Mouse (Mus musculus): Measurements from ENCODE around the gene Eif2ak4. TPM values are rescaled to one million over a fixed set of nuclear protein-coding genes. Genes with fewer than 3 reads are reported as not detected.

Eif2ak4 gene
- polyA plus RNA-seq, 1 experiment from 2014 or later = 10.2 TPM

GRCm38 (mm10) chr2:118408336-118408895 is 20.0 kb downstream of the Eif2ak4 start:
- no peaks in the 10 kb centered on the region for H3K27me3 ChIP-seq (replicated peaks)
- no peak overlapping the region for H3K4me2 ChIP-seq (replicated peaks)
- H3K4me1 ChIP-seq (replicated peaks) = no peaks in the 10 kb centered on the region
- no peak for ATAC-seq
- peaks cover 17% of the 10 kb centered on the region for H3K36me3 ChIP-seq
- H3K9ac ChIP-seq = no peak overlapping the region
- no peak overlapping the region for H3K4me3 ChIP-seq (replicated peaks)
- H3K27ac ChIP-seq = no peak overlapping the region
- H3K9me3 ChIP-seq = no peaks in the 10 kb centered on the region
- 78% methylated on average over 4 of the region's 4 CpGs for WGBS

GRCm38 (mm10) chr2:118412821-118413220 is 24.4 kb downstream of the Eif2ak4 start:
- H3K9ac ChIP-seq = no peak overlapping the region
- H3K4me3 ChIP-seq (replicated peaks) = no peak overlapping the region
- ATAC-seq = no peak
- H3K4me2 ChIP-seq (replicated peaks) = no peak overlapping the region
- no peaks in the 10 kb centered on the region for H3K4me1 ChIP-seq (replicated peaks)
- H3K9me3 ChIP-seq = no peaks in the 10 kb centered on the region
- no peak overlapping the region for H3K27ac ChIP-seq
- H3K36me3 ChIP-seq = peaks cover 18% of the 10 kb centered on the region
- WGBS = 95% methylated on average over 11 of the region's 11 CpGs
- no peaks in the 10 kb centered on the region for H3K27me3 ChIP-seq (replicated peaks)

GRCm38 (mm10) chr2:118415601-118416355 is 27.4 kb downstream of the Eif2ak4 start:
- Histone ChIP-seq H3K9ac (no peak overlapping the region), H3K4me1 (replicated peaks) (no peaks in the 10 kb centered on the region), H3K36me3 (peaks cover 20% of the 10 kb centered on the region), H3K4me3 (replicated peaks) (no peak overlapping the region), H3K9me3 (no peaks in the 10 kb centered on the region), H3K4me2 (replicated peaks) (no peak overlapping the region), H3K27ac (no peak overlapping the region), H3K27me3 (replicated peaks) (no peaks in the 10 kb centered on the region)
- no peak for ATAC-seq
- WGBS = 87% methylated on average over 6 of the region's 6 CpGs

GRCm38 (mm10) chr2:118418076-118418475 is 29.7 kb downstream of the Eif2ak4 start:
- peaks cover 19% of the 10 kb centered on the region for H3K36me3 ChIP-seq

GRCm38 (mm10) chr2:118421951-118422350 is 33.5 kb downstream of the Eif2ak4 start:
- no peaks in the 10 kb centered on the region for H3K27me3 ChIP-seq (replicated peaks)

More at GRCm38 (mm10) chr2:118418076-118418475, 29.7 kb downstream of the Eif2ak4 start:
- Histone ChIP-seq H3K9ac (no peak overlapping the region), H3K27me3 (replicated peaks) (no peaks in the 10 kb centered on the region), H3K27ac (no peak overlapping the region), H3K9me3 (no peaks in the 10 kb centered on the region), H3K4me2 (replicated peaks) (no peak overlapping the region), H3K4me3 (replicated peaks) (no peak overlapping the region), H3K4me1 (replicated peaks) (no peaks in the 10 kb centered on the region)
- no peak for ATAC-seq
- 89% methylated on average over 4 of the region's 4 CpGs for whole genome bisulfite sequencing

GRCm38 (mm10) chr2:118422385-118422784 is 34.0 kb downstream of the Eif2ak4 start:
- no peak for ATAC-seq
- peaks cover 14% of the 10 kb centered on the region for H3K36me3 ChIP-seq
- H3K27ac ChIP-seq = no peak overlapping the region
- H3K4me1 ChIP-seq (replicated peaks) = no peaks in the 10 kb centered on the region
- WGBS = 91% methylated on average over 8 of the region's 8 CpGs
- no peak overlapping the region for H3K9ac ChIP-seq
- no peaks in the 10 kb centered on the region for H3K27me3 ChIP-seq (replicated peaks)
- H3K4me2 ChIP-seq (replicated peaks) = no peak overlapping the region
- H3K9me3 ChIP-seq = no peaks in the 10 kb centered on the region
- H3K4me3 ChIP-seq (replicated peaks) = no peak overlapping the region

More at GRCm38 (mm10) chr2:118421951-118422350, 33.5 kb downstream of the Eif2ak4 start:
- WGBS = 88% methylated on average over 15 of the region's 15 CpGs
- H3K4me1 ChIP-seq (replicated peaks) = no peaks in the 10 kb centered on the region
- no peak for ATAC-seq
- H3K9me3 ChIP-seq = no peaks in the 10 kb centered on the region
- no peak overlapping the region for H3K27ac ChIP-seq
- H3K4me3 ChIP-seq (replicated peaks) = no peak overlapping the region
- H3K36me3 ChIP-seq = peaks cover 14% of the 10 kb centered on the region
- H3K4me2 ChIP-seq (replicated peaks) = no peak overlapping the region
- no peak overlapping the region for H3K9ac ChIP-seq

GRCm38 (mm10) chr2:118428296-118428695 is 39.9 kb downstream of the Eif2ak4 start:
- H3K4me1 ChIP-seq (replicated peaks) = no peaks in the 10 kb centered on the region
- H3K9me3 ChIP-seq = no peaks in the 10 kb centered on the region
- H3K9ac ChIP-seq = no peak overlapping the region
- ATAC-seq = no peak
- 90% methylated on average over 6 of the region's 6 CpGs for WGBS
- H3K4me3 ChIP-seq (replicated peaks) = no peak overlapping the region
- peaks cover 13% of the 10 kb centered on the region; the same call in 1 of the 2 replicates for H3K36me3 ChIP-seq
- no peaks in the 10 kb centered on the region for H3K27me3 ChIP-seq (replicated peaks)
- no peak overlapping the region for H3K4me2 ChIP-seq (replicated peaks)
- no peak overlapping the region for H3K27ac ChIP-seq

- H3K4me2 ChIP-seq (replicated peaks) = no peak overlapping the region
- H3K27me3 ChIP-seq (replicated peaks) = no peaks in the 10 kb centered on the region
- H3K4me1 ChIP-seq (replicated peaks) = no peaks in the 10 kb centered on the region
- no peak overlapping the region for H3K9ac ChIP-seq
- WGBS = 87% methylated on average over 9 of the region's 9 CpGs
- no peak for ATAC-seq
- H3K4me3 ChIP-seq (replicated peaks) = no peak overlapping the region
- peaks cover 20% of the 10 kb centered on the region for H3K36me3 ChIP-seq
- no peak overlapping the region for H3K27ac ChIP-seq
- no peaks in the 10 kb centered on the region for H3K9me3 ChIP-seq
Observed at GRCm38 (mm10) chr2:118429297-118429696, 40.9 kb downstream of the Eif2ak4 start.

GRCm38 (mm10) chr2:118430630-118431029 is 42.2 kb downstream of the Eif2ak4 start:
- H3K9ac ChIP-seq = no peak overlapping the region
- H3K4me1 ChIP-seq (replicated peaks) = no peaks in the 10 kb centered on the region
- no peak for ATAC-seq
- no peaks in the 10 kb centered on the region for H3K27me3 ChIP-seq (replicated peaks)
- no peak overlapping the region for H3K27ac ChIP-seq
- H3K4me2 ChIP-seq (replicated peaks) = no peak overlapping the region
- H3K4me3 ChIP-seq (replicated peaks) = no peak overlapping the region
- 79% methylated on average over 16 of the region's 16 CpGs for WGBS
- peaks cover 20% of the 10 kb centered on the region for H3K36me3 ChIP-seq
- H3K9me3 ChIP-seq = no peaks in the 10 kb centered on the region

GRCm38 (mm10) chr2:118431589-118431988 is 43.2 kb downstream of the Eif2ak4 start:
- no peak for ATAC-seq
- Histone ChIP-seq H3K27ac (no peak overlapping the region), H3K36me3 (peaks cover 27% of the 10 kb centered on the region), H3K4me1 (replicated peaks) (no peaks in the 10 kb centered on the region), H3K4me2 (replicated peaks) (no peak overlapping the region), H3K9ac (no peak overlapping the region), H3K9me3 (no peaks in the 10 kb centered on the region), H3K4me3 (replicated peaks) (no peak overlapping the region), H3K27me3 (replicated peaks) (no peaks in the 10 kb centered on the region)
- 74% methylated on average over 5 of the region's 5 CpGs for WGBS

GRCm38 (mm10) chr2:118442172-118442571 is 53.8 kb downstream of the Eif2ak4 start:
- H3K9me3 ChIP-seq = no peaks in the 10 kb centered on the region
- no peaks in the 10 kb centered on the region for H3K4me1 ChIP-seq (replicated peaks)
- WGBS = 81% methylated on average over 5 of the region's 5 CpGs
- H3K9ac ChIP-seq = no peak overlapping the region; the same call in 1 of the 2 replicates
- no peak overlapping the region for H3K4me2 ChIP-seq (replicated peaks)
- peaks cover 3% of the 10 kb centered on the region; the same call in 1 of the 2 replicates for H3K36me3 ChIP-seq
- no peak overlapping the region for H3K4me3 ChIP-seq (replicated peaks)
- H3K27ac ChIP-seq = no peak overlapping the region
- ATAC-seq = no peak
- no peaks in the 10 kb centered on the region for H3K27me3 ChIP-seq (replicated peaks)

- ATAC-seq = no peak
- H3K9me3 ChIP-seq = no peaks in the 10 kb centered on the region
- no peak overlapping the region for H3K4me3 ChIP-seq (replicated peaks)
- H3K4me2 ChIP-seq (replicated peaks) = no peak overlapping the region
- H3K27me3 ChIP-seq (replicated peaks) = no peaks in the 10 kb centered on the region
- no peak overlapping the region for H3K9ac ChIP-seq
- no peaks in the 10 kb centered on the region for H3K4me1 ChIP-seq (replicated peaks)
- no peak overlapping the region for H3K27ac ChIP-seq
- WGBS = 87% methylated on average over 4 of the region's 4 CpGs
- peaks cover 3% of the 10 kb centered on the region; the same call in 1 of the 2 replicates for H3K36me3 ChIP-seq
Observed at GRCm38 (mm10) chr2:118442723-118443122, 54.3 kb downstream of the Eif2ak4 start.
